Mouse (Mus musculus): ENCODE measurements around the gene Cyp1a2. TPM values are rescaled to one million over a fixed set of nuclear protein-coding genes. Genes with fewer than 3 reads are reported as not detected.
A peak's percentile ranks its signal among the peaks of the same experiment; 100 is the strongest.
"Not testable (repeated sequence)": the region's sequence is repeated elsewhere in the genome, so short reads cannot be mapped to it uniquely, and the experiment has no call there.

The Cyp1a2 gene
- polyA plus RNA-seq (2015; fragmentation: Nextera tagmentation; extraction: Ambion mirVana), result not detected in 2 replicates

DNA sequence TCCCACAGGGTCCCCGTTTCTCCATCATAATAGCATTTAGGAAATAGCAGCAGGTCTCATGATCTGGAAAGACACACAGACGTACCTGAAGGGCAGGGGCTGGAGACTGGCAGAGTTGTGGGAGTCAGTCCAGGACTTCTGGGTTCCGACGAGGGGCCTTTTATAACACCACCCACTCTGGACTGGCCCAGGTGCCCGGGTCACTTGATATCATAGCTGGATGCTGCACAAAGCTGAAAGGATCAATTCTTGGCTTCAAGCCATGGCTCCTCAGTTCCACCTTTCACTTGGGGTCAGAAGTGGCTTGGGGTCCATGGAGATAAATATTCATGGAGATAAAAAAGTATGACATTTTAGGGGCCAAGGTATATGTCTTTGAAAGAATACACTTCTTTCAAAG is at the start of gene Cyp1a2:
Gene Cyp1a2, minus strand, starts transcription at position 184 of the 400 bp plus-strand sequence.
- Histone ChIP-seq H3K36me3 (no peaks in the 10 kb centered on the region), H3K9me3 (no peaks in the 10 kb centered on the region), H3K4me3 (no peak within 1 kb of the TSS), H3K27ac (replicated peaks) (no peak within 1 kb of the TSS), H3K4me1 (no peaks in the 10 kb centered on the region), H3K9ac (replicated peaks) (no peak within 1 kb of the TSS), H3K4me2 (replicated peaks) (no peak within 1 kb of the TSS), H3K27me3 (no peaks in the 10 kb centered on the region)
- no peak for ATAC-seq (replicated peaks)
- WGBS, result 81% methylated on average over 5 of the region's 5 CpGs

GRCm38 (mm10) chr9:57728312-57728711 is 44.8 kb upstream of the Cyp1a2 start:
- peaks cover 23% of the 10 kb centered on the region for H3K36me3 ChIP-seq
- H3K4me1 ChIP-seq, result no peaks in the 10 kb centered on the region
- no peak overlapping the region for H3K4me2 ChIP-seq (replicated peaks)
- no peak overlapping the region for H3K27ac ChIP-seq (replicated peaks)
- no peaks in the 10 kb centered on the region for H3K27me3 ChIP-seq
- no peaks in the 10 kb centered on the region for H3K9me3 ChIP-seq
- no peak for ATAC-seq (replicated peaks)
- H3K9ac ChIP-seq (replicated peaks), result no peak overlapping the region
- H3K4me3 ChIP-seq, result no peak overlapping the region
- WGBS, result 89% methylated on average over 1 of the region's 1 CpGs

GRCm38 (mm10) chr9:57724701-57725100 is 41.2 kb upstream of the Cyp1a2 start:
- H3K9ac ChIP-seq (replicated peaks), result no peak overlapping the region
- H3K27me3 ChIP-seq, result no peaks in the 10 kb centered on the region
- H3K4me1 ChIP-seq, result no peaks in the 10 kb centered on the region
- H3K9me3 ChIP-seq, result no peaks in the 10 kb centered on the region
- 97% methylated on average over 3 of the region's 3 CpGs for WGBS
- ATAC-seq (replicated peaks), result no peak
- no peak overlapping the region for H3K27ac ChIP-seq (replicated peaks)
- peaks cover 36% of the 10 kb centered on the region for H3K36me3 ChIP-seq
- no peak overlapping the region for H3K4me3 ChIP-seq
- no peak overlapping the region for H3K4me2 ChIP-seq (replicated peaks)

DNA sequence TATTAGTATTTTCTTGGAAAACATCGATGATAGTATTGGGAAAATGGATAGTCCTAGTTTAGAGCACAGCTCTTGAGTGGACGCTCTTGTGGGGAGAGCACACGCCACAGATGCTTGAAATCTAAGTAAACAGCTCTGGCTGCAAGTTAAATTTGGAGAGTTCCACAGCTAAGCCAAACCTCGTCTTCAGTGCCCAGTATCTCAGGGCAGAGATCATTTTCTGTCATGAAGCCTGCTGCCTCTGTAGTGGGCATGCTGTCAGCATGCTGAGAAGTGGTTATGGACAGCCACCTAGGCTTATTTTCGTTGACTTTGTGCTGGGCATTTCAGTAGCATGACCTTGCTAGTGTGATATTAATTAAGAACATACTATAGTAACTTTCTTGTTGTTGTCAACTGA is 40.3 kb upstream of the Cyp1a2 start:
- no peak overlapping the region for H3K27ac ChIP-seq (replicated peaks)
- peaks cover 41% of the 10 kb centered on the region for H3K36me3 ChIP-seq
- H3K27me3 ChIP-seq, result no peaks in the 10 kb centered on the region
- ATAC-seq (replicated peaks), result no peak
- no peaks in the 10 kb centered on the region for H3K9me3 ChIP-seq
- no peak overlapping the region for H3K4me3 ChIP-seq
- no peak overlapping the region for H3K4me2 ChIP-seq (replicated peaks)
- 88% methylated on average over 5 of the region's 5 CpGs for WGBS
- H3K4me1 ChIP-seq, result no peaks in the 10 kb centered on the region
- no peak overlapping the region for H3K9ac ChIP-seq (replicated peaks)

GRCm38 (mm10) chr9:57723315-57723715 is 39.8 kb upstream of the Cyp1a2 start:
- no peak overlapping the region for H3K4me3 ChIP-seq
- no peak for ATAC-seq (replicated peaks)
- H3K27me3 ChIP-seq, result no peaks in the 10 kb centered on the region
- no peaks in the 10 kb centered on the region for H3K9me3 ChIP-seq
- no peak overlapping the region for H3K4me2 ChIP-seq (replicated peaks)
- H3K27ac ChIP-seq (replicated peaks), result no peak overlapping the region
- H3K4me1 ChIP-seq, result no peaks in the 10 kb centered on the region
- H3K9ac ChIP-seq (replicated peaks), result no peak overlapping the region
- 60% methylated on average over 5 of the region's 5 CpGs for WGBS
- H3K36me3 ChIP-seq, result peaks cover 45% of the 10 kb centered on the region

DNA sequence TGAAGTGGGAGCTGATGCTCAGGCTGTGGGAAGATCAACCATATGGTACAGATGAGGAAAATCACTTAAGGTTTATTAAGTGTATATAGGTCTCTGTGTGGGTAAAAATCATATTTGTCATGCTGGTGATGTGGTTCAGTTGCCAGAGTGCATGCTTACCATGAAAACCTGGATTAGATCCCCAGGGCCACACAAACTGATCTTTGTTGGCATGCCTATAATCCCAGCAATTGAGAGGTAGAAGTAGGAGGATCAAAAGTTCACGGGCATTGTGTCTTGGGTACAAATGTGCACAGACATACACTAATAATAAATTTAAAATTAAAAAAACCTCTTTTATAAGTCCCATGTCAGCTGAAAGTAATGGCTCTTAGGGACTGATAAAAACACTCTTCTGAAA is 38.9 kb upstream of the Cyp1a2 start:
- no peak for ATAC-seq (replicated peaks)
- no peak overlapping the region for H3K27ac ChIP-seq (replicated peaks)
- H3K4me3 ChIP-seq, result no peak overlapping the region
- H3K9me3 ChIP-seq, result no peaks in the 10 kb centered on the region
- WGBS, result 85% methylated on average over 1 of the region's 1 CpGs
- no peaks in the 10 kb centered on the region for H3K4me1 ChIP-seq
- peaks cover 43% of the 10 kb centered on the region for H3K36me3 ChIP-seq
- H3K27me3 ChIP-seq, result no peaks in the 10 kb centered on the region
- H3K4me2 ChIP-seq (replicated peaks), result no peak overlapping the region
- H3K9ac ChIP-seq (replicated peaks), result no peak overlapping the region

- Histone ChIP-seq H3K27ac (replicated peaks) (no peak overlapping the region), H3K4me1 (no peaks in the 10 kb centered on the region), H3K9ac (replicated peaks) (no peak overlapping the region), H3K4me2 (replicated peaks) (no peak overlapping the region), H3K27me3 (no peaks in the 10 kb centered on the region), H3K9me3 (no peaks in the 10 kb centered on the region), H3K36me3 (peaks cover 45% of the 10 kb centered on the region), H3K4me3 (no peak overlapping the region)
- no peak for ATAC-seq (replicated peaks)
- 90% methylated on average over 3 of the region's 3 CpGs for WGBS
Observed at GRCm38 (mm10) chr9:57720736-57721135, 37.2 kb upstream of the Cyp1a2 start.

DNA sequence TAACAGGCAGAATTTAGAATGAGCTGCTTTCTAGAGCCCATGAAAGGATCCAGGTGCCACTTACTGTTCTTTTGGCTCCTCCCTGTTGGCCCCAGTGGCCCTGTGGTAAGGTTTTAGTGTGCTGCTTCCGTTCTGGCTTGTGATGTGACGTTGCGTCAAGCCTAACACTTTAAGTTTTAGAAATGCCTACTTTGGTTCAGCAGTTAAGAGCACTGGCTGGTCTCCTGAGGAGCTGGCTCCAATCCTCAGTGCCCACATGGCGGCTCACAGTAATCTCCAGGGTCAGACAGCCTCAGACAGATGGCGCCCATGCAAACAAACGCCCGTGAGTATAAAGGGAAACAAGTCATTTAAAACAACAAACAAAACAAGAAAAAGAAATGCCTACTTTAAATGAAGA is 34.9 kb upstream of the Cyp1a2 start:
- Histone ChIP-seq H3K27ac (replicated peaks) (no peak overlapping the region), H3K36me3 (peaks cover 58% of the 10 kb centered on the region), H3K4me3 (no peak overlapping the region), H3K4me2 (replicated peaks) (no peak overlapping the region), H3K9me3 (no peaks in the 10 kb centered on the region), H3K4me1 (no peaks in the 10 kb centered on the region), H3K27me3 (no peaks in the 10 kb centered on the region), H3K9ac (replicated peaks) (no peak overlapping the region)
- no peak for ATAC-seq (replicated peaks)
- 64% methylated on average over 7 of the region's 7 CpGs for WGBS

DNA sequence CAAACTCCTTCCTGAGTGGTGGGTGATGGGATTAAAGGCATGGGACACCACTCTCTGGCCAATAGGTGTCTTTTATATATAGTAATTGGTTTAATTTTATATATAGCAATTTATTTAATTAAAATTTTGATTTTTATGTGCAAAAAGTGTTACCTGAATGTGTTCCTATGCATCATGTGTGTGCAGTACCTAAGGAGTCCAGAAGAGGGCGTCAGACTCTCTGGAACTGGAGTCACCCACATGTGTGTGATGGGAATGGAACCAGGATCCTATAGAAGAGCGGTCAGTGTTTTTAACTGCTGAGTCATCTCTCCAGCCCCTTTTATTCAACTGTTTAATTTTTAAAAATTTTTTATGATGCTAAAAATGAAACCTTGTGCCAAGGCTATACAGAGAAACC is 28.7 kb upstream of the Cyp1a2 start:
- WGBS, result 78% methylated on average over 2 of the region's 2 CpGs
- no peak overlapping the region for H3K4me3 ChIP-seq
- peaks cover 22% of the 10 kb centered on the region for H3K4me1 ChIP-seq
- no peak overlapping the region for H3K4me2 ChIP-seq (replicated peaks)
- no peak overlapping the region for H3K9ac ChIP-seq (replicated peaks)
- H3K36me3 ChIP-seq, result peaks cover 36% of the 10 kb centered on the region
- H3K9me3 ChIP-seq, result 0 out of 2 replicates have a peak, but pooled peaks cover 5% of the 10 kb centered on the region
- no peak for ATAC-seq (replicated peaks)
- no peak overlapping the region for H3K27ac ChIP-seq (replicated peaks)
- H3K27me3 ChIP-seq, result no peaks in the 10 kb centered on the region

DNA sequence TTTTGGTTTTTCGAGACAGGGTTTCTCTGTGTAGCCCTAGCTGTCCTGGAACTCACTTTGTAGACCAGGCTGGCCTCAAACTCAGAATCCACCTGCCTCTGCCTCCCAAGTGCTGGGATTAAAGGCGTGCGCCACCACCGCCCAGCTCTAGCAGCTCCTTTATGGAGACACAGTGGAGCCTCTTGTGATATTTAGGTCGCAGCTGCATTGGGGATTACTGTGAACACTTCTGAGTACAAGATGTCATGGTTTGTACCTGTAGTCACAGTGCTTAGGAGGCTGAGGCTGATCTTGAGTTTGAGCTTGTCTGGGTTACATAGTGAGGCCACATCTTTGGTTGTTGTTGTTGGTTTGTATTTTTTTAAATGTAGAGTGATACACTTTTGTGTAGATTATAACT is 26.7 kb upstream of the Cyp1a2 start:
- not testable (repeated sequence) for ATAC-seq (replicated peaks); H3K4me2 ChIP-seq (replicated peaks); H3K27ac ChIP-seq (replicated peaks); H3K4me3 ChIP-seq; H3K9ac ChIP-seq (replicated peaks); H3K9me3 ChIP-seq; H3K27me3 ChIP-seq
- 85% methylated on average over 5 of the region's 5 CpGs for WGBS
- Histone ChIP-seq H3K36me3 (peaks cover 17% of the 10 kb centered on the region), H3K4me1 (peaks cover 22% of the 10 kb centered on the region)

GRCm38 (mm10) chr9:57708720-57709274 is 25.3 kb upstream of the Cyp1a2 start:
- WGBS, result 4% methylated on average over 38 of the region's 39 CpGs
- Histone ChIP-seq H3K4me2 (replicated peaks) (peak overlapping the region; percentile 77), H3K4me1 (peaks cover 22% of the 10 kb centered on the region), H3K27ac (replicated peaks) (peak overlapping the region; percentile 87), H3K9me3 (0 out of 2 replicates have a peak, but pooled peaks cover 5% of the 10 kb centered on the region), H3K4me3 (peak overlapping the region; percentile 95), H3K36me3 (peaks cover 10% of the 10 kb centered on the region; the same call in 1 of the 2 replicates), H3K9ac (replicated peaks) (peak overlapping the region; percentile 93), H3K27me3 (no peaks in the 10 kb centered on the region)
- peak; percentile 7 for ATAC-seq (replicated peaks)

GRCm38 (mm10) chr9:57708068-57708719 is 24.7 kb upstream of the Cyp1a2 start, which contains the start of gene Edc3:
Gene Edc3 (plus strand): TSS chr9:57708540.
- Histone ChIP-seq H3K9me3 (0 out of 2 replicates have a peak, but pooled peaks cover 5% of the 10 kb centered on the region), H3K9ac (replicated peaks) (peak within 1 kb of the TSS; percentile 93), H3K4me3 (peak within 1 kb of the TSS; percentile 95), H3K27me3 (no peaks in the 10 kb centered on the region), H3K27ac (replicated peaks) (peak within 1 kb of the TSS; percentile 87), H3K36me3 (peaks cover 6% of the 10 kb centered on the region; the same call in 1 of the 2 replicates), H3K4me2 (replicated peaks) (peak within 1 kb of the TSS; percentile 77), H3K4me1 (peaks cover 22% of the 10 kb centered on the region)
- peak; percentile 93 for ATAC-seq (replicated peaks)
- 0% methylated on average over 23 of the region's 23 CpGs for WGBS

All from forebrain, embryonic 15.5 days (tissue).